Comparison of ENCODE assay signal across 17 mouse cellular contexts in genomic region chr16:31608964-31609363, GRCm38 (mm10). TPM values are rescaled to one million over a fixed set of nuclear protein-coding genes. Genes with fewer than 3 reads are reported as not detected.
A peak's percentile ranks its signal among the peaks of the same experiment; 100 is the strongest.
DNase-seq lines count a peak whose midpoint lies in the region; ATAC-seq and TF ChIP-seq lines count a peak whose summit lies in the region.
"Had no signal": no experiment of that assay in that cellular context is flagged by ENCODE, and none has a peak within 500 bp of the region (broad histone marks: within the 10 kb centered on the region; RNA-seq: fewer than 3 reads in every experiment).

No protein-coding gene starts in this region.

- H3K9ac ChIP-seq in intestine, postnatal 0 days (ENCODE audit: low read depth, low read length): no peak overlapping the region
- H3K9ac ChIP-seq in intestine, embryonic 16.5 days (ENCODE audit: low read depth, low read length): no peak overlapping the region
- no peak overlapping the region for H3K9ac ChIP-seq in midbrain, embryonic 11.5 days (ENCODE audit: low read length)
- H3K9ac ChIP-seq in midbrain, embryonic 14.5 days (replicated peaks; ENCODE audit: low read length): no peak overlapping the region
- H3K9ac ChIP-seq in hindbrain, embryonic 12.5 days: no peak overlapping the region
- H3K9ac ChIP-seq: forebrain, embryonic 15.5 days; lung, embryonic 15.5 days; neural tube, embryonic 15.5 days had no signal

- H3ac ChIP-seq in myocyte (ENCODE audit: control insufficient read depth, insufficient read length): no peak overlapping the region

- H3K4me3 ChIP-seq in intestine, postnatal 0 days (ENCODE audit: low read depth, low read length): no peak overlapping the region
- H3K4me3 ChIP-seq in intestine, embryonic 16.5 days (ENCODE audit: low read length): no peak overlapping the region
- H3K4me3 ChIP-seq in midbrain, embryonic 11.5 days (ENCODE audit: low read depth, low read length): no peak overlapping the region
- no peak overlapping the region for H3K4me3 ChIP-seq in midbrain, embryonic 14.5 days (replicated peaks; ENCODE audit: low read depth, low read length)
- no peak overlapping the region for H3K4me3 ChIP-seq in myocyte
- H3K4me3 ChIP-seq in hindbrain, embryonic 12.5 days: no peak overlapping the region
- H3K4me3 ChIP-seq: forebrain, embryonic 15.5 days; lung, embryonic 15.5 days; neural tube, embryonic 15.5 days had no signal

- no peak for TF ChIP-seq POLR2A in myocyte (IDR thresholded peaks at IDR 0.05; ENCODE audit: insufficient read length, low read depth)

- no peak for ATAC-seq in intestine, postnatal 0 days
- no peak for ATAC-seq in intestine, embryonic 16.5 days
- ATAC-seq in midbrain, embryonic 11.5 days (ENCODE audit: low FRiP score): no peak
- no peak for ATAC-seq in midbrain, embryonic 14.5 days (ENCODE audit: low FRiP score, low TSS enrichment)
- no peak for ATAC-seq in granulocyte monocyte progenitor cell, adult 5-6 weeks (replicated peaks; ENCODE audit: poor library complexity, severe bottlenecking)
- ATAC-seq in hindbrain, embryonic 12.5 days (ENCODE audit: low FRiP score): no peak
- ATAC-seq: CD4-positive, CD25-positive, alpha-beta regulatory T cell, adult 4 months; forebrain, embryonic 15.5 days; hindbrain, embryonic 16.5 days had no signal

- no peak overlapping the region for H3K27ac ChIP-seq in intestine, postnatal 0 days (ENCODE audit: low read depth, low read length)
- no peak overlapping the region for H3K27ac ChIP-seq in intestine, embryonic 16.5 days (ENCODE audit: low read length)
- H3K27ac ChIP-seq in midbrain, embryonic 11.5 days (ENCODE audit: low read depth, low read length): no peak overlapping the region
- H3K27ac ChIP-seq in midbrain, embryonic 14.5 days (replicated peaks; ENCODE audit: low read depth, low read length): no peak overlapping the region
- no peak overlapping the region for H3K27ac ChIP-seq in hindbrain, embryonic 12.5 days
- H3K27ac ChIP-seq: forebrain, embryonic 15.5 days; lung, embryonic 15.5 days; neural tube, embryonic 15.5 days had no signal

- no peaks in the 10 kb centered on the region for H3K79me2 ChIP-seq in myocyte (ENCODE audit: control insufficient read depth, insufficient read depth)

- TF ChIP-seq CTCF in intestine, postnatal 0 days (IDR thresholded peaks at IDR 0.05; ENCODE audit: low read depth): 0 out of 2 replicates have a peak, but pooled peaks have one; percentile 4

- H3K36me3 ChIP-seq in intestine, postnatal 0 days (ENCODE audit: control insufficient read depth, insufficient read depth): no peaks in the 10 kb centered on the region
- H3K36me3 ChIP-seq in intestine, embryonic 16.5 days (ENCODE audit: control insufficient read depth, insufficient read depth, low read length): no peaks in the 10 kb centered on the region
- no peaks in the 10 kb centered on the region for H3K36me3 ChIP-seq in midbrain, embryonic 11.5 days (ENCODE audit: control insufficient read depth, insufficient read depth, low read length)
- H3K36me3 ChIP-seq in midbrain, embryonic 14.5 days (ENCODE audit: control insufficient read depth, insufficient read depth, low read length): no peaks in the 10 kb centered on the region
- no peaks in the 10 kb centered on the region for H3K36me3 ChIP-seq in myocyte (ENCODE audit: control insufficient read depth, insufficient read depth)
- H3K36me3 ChIP-seq in hindbrain, embryonic 12.5 days: no peaks in the 10 kb centered on the region
- H3K36me3 ChIP-seq: forebrain, embryonic 15.5 days; lung, embryonic 15.5 days; neural tube, embryonic 15.5 days had no signal

- no peak overlapping the region for H3K4me2 ChIP-seq in intestine, postnatal 0 days (replicated peaks; ENCODE audit: low read depth)
- H3K4me2 ChIP-seq in intestine, embryonic 16.5 days (ENCODE audit: low read depth, low read length): no peak overlapping the region
- no peak overlapping the region for H3K4me2 ChIP-seq in midbrain, embryonic 11.5 days
- no peak overlapping the region for H3K4me2 ChIP-seq in midbrain, embryonic 14.5 days (ENCODE audit: low read length)
- peak overlapping the region; percentile 42 for H3K4me2 ChIP-seq in myocyte (ENCODE audit: low read depth)
- no peak overlapping the region for H3K4me2 ChIP-seq in hindbrain, embryonic 12.5 days (replicated peaks)
- H3K4me2 ChIP-seq: forebrain, embryonic 15.5 days; lung, embryonic 15.5 days; neural tube, embryonic 15.5 days had no signal

- no peaks in the 10 kb centered on the region for H3K9me3 ChIP-seq in intestine, postnatal 0 days (ENCODE audit: control insufficient read depth)
- H3K9me3 ChIP-seq in intestine, embryonic 16.5 days (ENCODE audit: control insufficient read depth, low read length): no peaks in the 10 kb centered on the region
- no peaks in the 10 kb centered on the region for H3K9me3 ChIP-seq in midbrain, embryonic 11.5 days (ENCODE audit: control insufficient read depth, low read length)
- H3K9me3 ChIP-seq in midbrain, embryonic 14.5 days (ENCODE audit: control insufficient read depth, low read length): no peaks in the 10 kb centered on the region
- no peaks in the 10 kb centered on the region for H3K9me3 ChIP-seq in hindbrain, embryonic 12.5 days (replicated peaks)
- H3K9me3 ChIP-seq: forebrain, embryonic 15.5 days; lung, embryonic 15.5 days; neural tube, embryonic 15.5 days had no signal

- no peaks in the 10 kb centered on the region for H3K27me3 ChIP-seq in intestine, postnatal 0 days (replicated peaks; ENCODE audit: control insufficient read depth, insufficient read depth, low read length)
- no peaks in the 10 kb centered on the region for H3K27me3 ChIP-seq in intestine, embryonic 16.5 days (replicated peaks; ENCODE audit: control insufficient read depth, insufficient read depth, low read length)
- no peaks in the 10 kb centered on the region for H3K27me3 ChIP-seq in midbrain, embryonic 11.5 days (ENCODE audit: control insufficient read depth, insufficient read depth, low read length)
- no peaks in the 10 kb centered on the region for H3K27me3 ChIP-seq in midbrain, embryonic 14.5 days (ENCODE audit: control insufficient read depth, insufficient read depth, low read length)
- no peaks in the 10 kb centered on the region for H3K27me3 ChIP-seq in myocyte (ENCODE audit: control insufficient read depth, insufficient read depth, insufficient read length)
- no peaks in the 10 kb centered on the region; the same call in 1 of the 2 replicates for H3K27me3 ChIP-seq in hindbrain, embryonic 12.5 days
- H3K27me3 ChIP-seq: forebrain, embryonic 15.5 days; lung, embryonic 15.5 days; neural tube, embryonic 15.5 days had no signal

- peak; percentile 51 for DNase-seq in midbrain, embryonic 11.5 days (ENCODE audit: low spot score, missing footprints)
- DNase-seq in midbrain, embryonic 14.5 days: no peak
- DNase-seq in gastrocnemius, adult 8-10 months (ENCODE audit: low spot score in 2 of 2): peak; percentile 34 to 47
- DNase-seq: adrenal gland, postnatal 14 days; cerebellum, adult 2 months; retina, postnatal 1 day; thymus, postnatal 14 days had no signal

- H3K4me1 ChIP-seq in intestine, postnatal 0 days (replicated peaks; ENCODE audit: control insufficient read depth, insufficient read depth, low read length): no peaks in the 10 kb centered on the region; the same call in 1 of the 2 replicates
- H3K4me1 ChIP-seq in intestine, embryonic 16.5 days (ENCODE audit: control insufficient read depth, insufficient read depth, low read length): peaks cover 10% of the 10 kb centered on the region
- no peaks in the 10 kb centered on the region for H3K4me1 ChIP-seq in midbrain, embryonic 11.5 days (ENCODE audit: control insufficient read depth, insufficient read depth, low read length)
- no peaks in the 10 kb centered on the region for H3K4me1 ChIP-seq in midbrain, embryonic 14.5 days (ENCODE audit: control insufficient read depth, insufficient read depth, low read length)
- H3K4me1 ChIP-seq in hindbrain, embryonic 12.5 days: no peaks in the 10 kb centered on the region
- H3K4me1 ChIP-seq: forebrain, embryonic 15.5 days; lung, embryonic 15.5 days; neural tube, embryonic 15.5 days had no signal

- WGBS in intestine, postnatal 0 days: 69% methylated on average over 7 of the region's 7 CpGs
- 74% methylated on average over 7 of the region's 7 CpGs for WGBS in intestine, embryonic 16.5 days
- 93% methylated on average over 7 of the region's 7 CpGs for WGBS in midbrain, embryonic 11.5 days
- WGBS in midbrain, embryonic 14.5 days: 94% methylated on average over 7 of the region's 7 CpGs
- 88% methylated on average over 7 of the region's 7 CpGs for WGBS in hindbrain, embryonic 12.5 days

TF ChIP-seq in myocyte, 11 proteins besides CTCF, POLR2A, EP300 and RAD21:
- no peak for TF ChIP-seq USF1 (IDR thresholded peaks at IDR 0.05; ENCODE audit: low read depth)
- no peak for TF ChIP-seq TCF3 (IDR thresholded peaks at IDR 0.05; ENCODE audit: insufficient read length, low read depth)
- no peak for TF ChIP-seq MAX (IDR thresholded peaks at IDR 0.05; ENCODE audit: low read depth)
- TF ChIP-seq CEBPB (IDR thresholded peaks at IDR 0.05; ENCODE audit: insufficient read depth, poor library complexity, severe bottlenecking): no peak
- TF ChIP-seq POLR2AphosphoS2 (IDR thresholded peaks at IDR 0.05; ENCODE audit: insufficient read length, low read depth): no peak
- TF ChIP-seq REST (IDR thresholded peaks at IDR 0.05; ENCODE audit: insufficient read depth, insufficient read length): no peak
- TF ChIP-seq MYOG (IDR thresholded peaks at IDR 0.05; ENCODE audit: control insufficient read depth in 1 of 3, insufficient read depth in 1 of 3, insufficient read length in 2 of 3, low read depth in 2 of 3): no peak
- no peak for TF ChIP-seq SRF (IDR thresholded peaks at IDR 0.05; ENCODE audit: control insufficient read depth, insufficient read length, low read depth)
- TF ChIP-seq TCF12 (IDR thresholded peaks at IDR 0.05; ENCODE audit: insufficient read depth, poor library complexity, severe bottlenecking): no peak
- TF ChIP-seq E2F4 (IDR thresholded peaks at IDR 0.05; ENCODE audit: insufficient read depth): no peak
- TF ChIP-seq MYOD1 (IDR thresholded peaks at IDR 0.05; ENCODE audit: control insufficient read depth in 1 of 3, insufficient read length in 2 of 3, low read depth in 2 of 3): no peak

RNA-seq across cellular contexts. Expression of gene Dlg1, which starts 54.3 kb away (rescaled TPM):
- polyA plus RNA-seq in intestine, postnatal 0 days (2015; fragmentation: Nextera tagmentation; extraction: Ambion mirVana): 10.5 and 11.2 TPM in 2 replicates
- 14.1 and 17.1 TPM in 2 replicates for polyA plus RNA-seq in intestine, embryonic 16.5 days (2015; fragmentation: Nextera tagmentation; extraction: Ambion mirVana)
- polyA plus RNA-seq in midbrain, embryonic 11.5 days (2014; fragmentation: Nextera tagmentation; extraction: Ambion mirVana): 19.3 and 21.0 TPM in 2 replicates
- 9.8 and 13.2 TPM in 2 replicates for polyA plus RNA-seq in midbrain, embryonic 14.5 days (2014; fragmentation: Nextera tagmentation; extraction: Ambion mirVana)
- 10 to 100 TPM; 60.2 to 66.9 (median 64.5) TPM for total RNA-seq in gastrocnemius, adult 8-10 months (2022)
- 23.2 TPM for polyA plus RNA-seq in myocyte (2012; fragmentation: generic; extraction: Trizol)
- total RNA-seq in granulocyte monocyte progenitor cell, adult 5-6 weeks (2014; fragmentation: Nextera tagmentation): 24.6 and 45.6 TPM in 2 replicates
- 36.9 and 45.4 TPM in 2 replicates for total RNA-seq in granulocyte monocyte progenitor cell, adult 5-6 weeks (2017)
- 26.9 and 27.9 TPM in 2 replicates for polyA plus RNA-seq in hindbrain, embryonic 12.5 days (2016; fragmentation: Nextera tagmentation; extraction: Ambion mirVana)
